Mouse (Mus musculus): ENCODE data around the gene Mmp25. TPM values are rescaled to one million over a fixed set of nuclear protein-coding genes. Genes with fewer than 3 reads are reported as not detected.
A peak's percentile ranks its signal among the peaks of the same experiment; 100 is the strongest.

Mmp25 gene
- total and polyA plus RNA-seq, 3 experiments, result not detected

GRCm38 (mm10) chr17:23654001-23654400 is 8.9 kb upstream of the Mmp25 start:
- Histone ChIP-seq H3K79me2 (replicated peaks; ENCODE audit: control insufficient read depth, extremely low read depth, insufficient read depth, poor library complexity, severe bottlenecking) (no peaks in the 10 kb centered on the region), H3K36me3 (replicated peaks in 1 of 2; ENCODE audit: control insufficient read depth in 1 of 2, insufficient read depth in 1 of 2, low read length in 1 of 2) (no peaks in the 10 kb centered on the region), H3K9ac (ENCODE audit: insufficient read depth, low read depth) (no peak overlapping the region), H3K4me2 (ENCODE audit: insufficient read depth, low read depth, poor library complexity, severe bottlenecking) (no peak overlapping the region), H3K27me3 (replicated peaks) (peaks cover 66% of the 10 kb centered on the region), H3K4me3 (replicated peaks in 1 of 3; ENCODE audit: low read depth in 2 of 3, low read length in 2 of 3, poor library complexity in 1 of 3) (no peak overlapping the region), H3K27ac (ENCODE audit: insufficient read depth, low read depth) (no peak overlapping the region), H3K4me1 (ENCODE audit: control insufficient read depth in 1 of 2, insufficient read depth in 2 of 2) (peaks cover 0 to 6% of the 10 kb centered on the region in 2 experiments; a peak in 2 of 4 replicates), H3K9me3 (replicated peaks; ENCODE audit: low read length) (peaks cover 3% of the 10 kb centered on the region)
- TF ChIP-seq IRF4 (IDR thresholded peaks at IDR 0.05; ENCODE audit: low read depth, low read length) (peak; percentile 30; the same call in 1 of the 2 replicates), ZNF384 (IDR thresholded peaks at IDR 0.05; ENCODE audit: low read depth, low read length) (peak; percentile 80), RAD21 (IDR thresholded peaks at IDR 0.05; ENCODE audit: low read depth, low read length) (no peak), POLR2AphosphoS2 (IDR thresholded peaks at IDR 0.05; ENCODE audit: low read depth, low read length) (no peak), HCFC1 (IDR thresholded peaks at IDR 0.05; ENCODE audit: low read depth, low read length) (no peak)
- in situ Hi-C loops (cut with MboI; ENCODE audit: low pct_ligation_motif_present, low pct_unique_long_range_greater_than_20kb, low sequenced_read_pairs), result no loop called here
- no peak for DNase-seq (ENCODE audit: extremely low read depth)
- dilution Hi-C loops (cut with MboI; ENCODE audit: extremely low pct_ligation_motif_present, extremely low pct_unique_long_range_greater_than_20kb, low sequenced_read_pairs), result no loop called here

DNA sequence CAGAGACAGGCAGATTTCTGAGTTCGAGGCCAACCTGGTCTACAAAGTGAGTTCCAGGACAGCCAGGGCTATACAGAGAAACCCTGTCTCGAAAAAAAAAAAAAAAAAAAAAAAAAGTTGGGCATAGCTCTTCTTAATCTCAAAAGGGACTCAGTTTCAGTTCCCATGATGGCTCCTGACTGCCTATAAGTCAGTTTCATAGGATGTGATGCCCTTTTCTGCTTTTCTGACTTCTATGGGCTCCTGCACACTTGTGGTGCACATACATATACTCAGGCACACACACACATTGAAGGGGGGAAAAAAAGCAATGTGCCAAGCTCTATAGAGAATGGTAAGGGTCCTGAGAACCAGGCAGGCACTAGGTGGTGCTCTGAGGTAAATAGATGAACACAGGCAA is 8.2 kb upstream of the Mmp25 start:
- Histone ChIP-seq H3K27me3 (replicated peaks) (peaks cover 68% of the 10 kb centered on the region), H3K9ac (ENCODE audit: insufficient read depth, low read depth) (no peak overlapping the region), H3K79me2 (replicated peaks; ENCODE audit: control insufficient read depth, extremely low read depth, insufficient read depth, poor library complexity, severe bottlenecking) (no peaks in the 10 kb centered on the region), H3K36me3 (replicated peaks in 1 of 2; ENCODE audit: control insufficient read depth in 1 of 2, insufficient read depth in 1 of 2, low read length in 1 of 2) (no peaks in the 10 kb centered on the region), H3K4me3 (replicated peaks in 1 of 3; ENCODE audit: low read depth in 2 of 3, low read length in 2 of 3, poor library complexity in 1 of 3) (no peak overlapping the region), H3K9me3 (replicated peaks; ENCODE audit: low read length) (peaks cover under 1% of the 10 kb centered on the region), H3K4me1 (ENCODE audit: control insufficient read depth in 1 of 2, insufficient read depth in 2 of 2) (peaks cover 0 to 6% of the 10 kb centered on the region in 2 experiments; a peak in 2 of 4 replicates), H3K4me2 (ENCODE audit: insufficient read depth, low read depth, poor library complexity, severe bottlenecking) (no peak overlapping the region), H3K27ac (ENCODE audit: insufficient read depth, low read depth) (no peak overlapping the region)
- DNase-seq (ENCODE audit: extremely low read depth), result no peak
- TF ChIP-seq TCF12 (IDR thresholded peaks at IDR 0.05; ENCODE audit: low read depth, low read length) (no peak), SMC3 (IDR thresholded peaks at IDR 0.05; ENCODE audit: low read depth, low read length) (peak; percentile 12; the same call in 1 of the 2 replicates), BHLHE40 (IDR thresholded peaks at IDR 0.05; ENCODE audit: low read depth, low read length) (no peak), CTCF (conservative IDR thresholded peaks at IDR 0.05 in 1 of 2, IDR thresholded peaks at IDR 0.05 in 1 of 2; ENCODE audit: low read depth in 2 of 2, low read length in 2 of 2) (peak in 1 of 2 experiments; percentile 40; a peak in 2 of 4 replicates), RAD21 (IDR thresholded peaks at IDR 0.05; ENCODE audit: low read depth, low read length) (peak; percentile 19), ZNF384 (IDR thresholded peaks at IDR 0.05; ENCODE audit: low read depth, low read length) (peak; percentile 38; the same call in 1 of the 2 replicates), MYC (IDR thresholded peaks at IDR 0.05; ENCODE audit: low read depth, low read length) (no peak), SIN3A (IDR thresholded peaks at IDR 0.05; ENCODE audit: low read length) (no peak)
- dilution Hi-C loops (cut with MboI; ENCODE audit: extremely low pct_ligation_motif_present, extremely low pct_unique_long_range_greater_than_20kb, low sequenced_read_pairs), result no loop called here
- in situ Hi-C loops (cut with MboI; ENCODE audit: low pct_ligation_motif_present, low pct_unique_long_range_greater_than_20kb, low sequenced_read_pairs), result no loop called here

GRCm38 (mm10) chr17:23651363-23651762 is 6.3 kb upstream of the Mmp25 start:
- no peak for DNase-seq (ENCODE audit: extremely low read depth)
- Histone ChIP-seq H3K27ac (ENCODE audit: insufficient read depth, low read depth) (no peak overlapping the region), H3K36me3 (replicated peaks in 1 of 2; ENCODE audit: control insufficient read depth in 1 of 2, insufficient read depth in 1 of 2, low read length in 1 of 2) (no peaks in the 10 kb centered on the region), H3K27me3 (replicated peaks) (peaks cover 69% of the 10 kb centered on the region), H3K9ac (ENCODE audit: insufficient read depth, low read depth) (no peak overlapping the region), H3K4me2 (ENCODE audit: insufficient read depth, low read depth, poor library complexity, severe bottlenecking) (no peak overlapping the region), H3K4me1 (ENCODE audit: control insufficient read depth in 1 of 2, insufficient read depth in 2 of 2) (peaks cover 0 to 6% of the 10 kb centered on the region in 2 experiments; a peak in 2 of 4 replicates), H3K4me3 (replicated peaks in 1 of 3; ENCODE audit: low read depth in 2 of 3, low read length in 2 of 3, poor library complexity in 1 of 3) (no peak overlapping the region), H3K9me3 (replicated peaks; ENCODE audit: low read length) (no peaks in the 10 kb centered on the region), H3K79me2 (replicated peaks; ENCODE audit: control insufficient read depth, extremely low read depth, insufficient read depth, poor library complexity, severe bottlenecking) (no peaks in the 10 kb centered on the region)
- no peak for TF ChIP-seq USF2 (conservative IDR thresholded peaks at IDR 0.05; ENCODE audit: low read depth, low read length)
- no peak for TF ChIP-seq IRF4 (IDR thresholded peaks at IDR 0.05; ENCODE audit: low read depth, low read length)
- no peak for TF ChIP-seq USF1 (IDR thresholded peaks at IDR 0.05; ENCODE audit: low read depth, low read length)
- TF ChIP-seq POLR2AphosphoS2 (IDR thresholded peaks at IDR 0.05; ENCODE audit: low read depth, low read length), result no peak
- dilution Hi-C loops (cut with MboI; ENCODE audit: extremely low pct_ligation_motif_present, extremely low pct_unique_long_range_greater_than_20kb, low sequenced_read_pairs), result no loop called here
- in situ Hi-C loops (cut with MboI; ENCODE audit: low pct_ligation_motif_present, low pct_unique_long_range_greater_than_20kb, low sequenced_read_pairs), result no loop called here
